Mouse (Mus musculus): ENCODE data around the gene Mrps12.

DNA sequence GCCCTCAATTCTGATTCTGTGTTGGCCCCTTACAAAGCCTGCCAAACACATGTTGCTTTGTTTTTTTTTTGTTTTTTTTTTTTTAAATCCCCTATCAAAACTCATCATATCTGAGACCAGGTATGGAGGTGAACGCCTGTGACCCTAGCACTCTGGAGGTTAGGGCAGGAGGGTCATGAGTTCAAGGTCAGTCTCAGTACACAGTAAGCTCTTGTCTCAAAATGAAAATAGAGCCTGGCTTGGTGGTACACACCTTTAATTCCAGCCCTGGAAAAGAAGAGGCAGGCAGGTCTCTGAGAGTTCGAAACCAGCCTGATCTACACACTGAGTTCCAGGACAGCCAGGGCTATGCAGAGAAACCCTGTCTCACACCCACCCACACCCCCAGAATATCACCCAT is 22.0 kb downstream of the Mrps12 start:
- TF ChIP-seq EP300 (IDR thresholded peaks at IDR 0.05; ENCODE audit: low read depth) (no peak), CTCF (IDR thresholded peaks at IDR 0.05; ENCODE audit: low read depth) (no peak)

Data from heart, postnatal 0 days (tissue).